Mouse (Mus musculus) thymus, adult 2 months (tissue): Measurements from ENCODE around the gene 1600002K03Rik.

Source experiments
- CTCF ChIP-seq: fragments of 200-500 bp; IDR thresholded peaks from 2 replicates; pipeline ENCODE4 v1.5.1; 2012; ENCODE audit warnings: mild to moderate bottlenecking, control low read depth, low read length, moderate library complexity, borderline replicate concordance; ENCODE audit not compliant: control insufficient read depth, poor library complexity, insufficient read depth; ENCODE audit errors: extremely low read depth
- POLR2A ChIP-seq: fragments of 200-500 bp; IDR thresholded peaks from 2 replicates; pipeline ENCODE4 v1.6.1; 2012; ENCODE audit warnings: mild to moderate bottlenecking, low read length, control low read depth, moderate library complexity; ENCODE audit not compliant: control insufficient read depth, poor library complexity, insufficient read depth; ENCODE audit errors: extremely low read depth

DNA sequence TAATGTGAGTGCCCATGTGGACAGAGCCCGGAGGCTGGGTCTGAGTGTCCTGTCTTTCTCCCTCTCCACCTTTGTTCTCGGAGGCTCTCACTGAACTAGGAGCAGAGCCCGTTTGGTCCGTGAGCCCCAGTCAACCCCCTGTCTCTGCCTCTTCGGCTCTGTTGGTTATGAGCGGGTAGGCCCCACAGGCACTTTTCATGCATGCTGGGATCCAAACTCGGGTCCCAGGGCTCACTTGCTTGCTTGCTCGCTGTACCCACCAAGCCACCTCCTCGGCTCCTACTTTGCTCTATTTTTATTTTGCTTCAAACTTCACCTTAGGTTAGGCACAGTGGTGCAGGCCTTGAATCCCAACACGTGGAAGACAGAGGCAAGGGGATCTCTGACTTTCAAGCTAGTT lies 15.0 kb downstream of the 1600002K03Rik start:
- TF ChIP-seq CTCF (no peak), POLR2A (no peak)
